ENCODE assay signal across 7 mouse cellular contexts in genomic region chr4:119019013-119019781, GRCm38 (mm10). TPM values are rescaled to one million over a fixed set of nuclear protein-coding genes. Genes with fewer than 3 reads are reported as not detected.
DNase-seq lines count a peak whose midpoint lies in the region; ATAC-seq and TF ChIP-seq lines count a peak whose summit lies in the region.

No protein-coding gene starts in this region.

- peaks cover 10 to 12% of the 10 kb centered on the region in 2 experiments; a peak in 3 of 4 replicates for H3K4me1 ChIP-seq in ES-E14 (ENCODE audit: control insufficient read depth in 2 of 2, insufficient read depth in 2 of 2, low read length in 2 of 2, poor library complexity in 1 of 2)

- H3K27ac ChIP-seq in ES-E14 (ENCODE audit: insufficient read depth, low read depth, low read length, poor library complexity, severe bottlenecking): no peak overlapping the region

- in situ Hi-C loops in ES-E14 (cut with MboI; ENCODE audit: low sequenced_read_pairs in 2 of 2, unreplicated experiment in 2 of 2): loop anchor here in 1 of 2 experiments (25.0 kb wide), 1 partner anchor 93 kb away; the partner anchor contains the start of gene Slc2a1

- H3K9ac ChIP-seq in ES-E14 (ENCODE audit: insufficient read depth, low read depth, low read length, poor library complexity, severe bottlenecking): no peak overlapping the region

- ATAC-seq in hematopoietic stem cell, adult 5-6 weeks (replicated peaks in 1 of 2; ENCODE audit: insufficient read depth in 1 of 2, low FRiP score in 2 of 2, low TSS enrichment in 1 of 2, low read depth in 1 of 2, poor library complexity in 2 of 2, severe bottlenecking in 2 of 2): peak; percentile 34 to 39; a peak in 2 of 4 replicates

- no peaks in the 10 kb centered on the region for H3K36me3 ChIP-seq in ES-E14 (ENCODE audit: control insufficient read depth, insufficient read depth, low read length, poor library complexity, severe bottlenecking)

- H3K4me3 ChIP-seq in ES-E14 (ENCODE audit: insufficient read depth in 1 of 2, low read depth in 1 of 2, low read length in 2 of 2, poor library complexity in 1 of 2, severe bottlenecking in 1 of 2): 0 out of 4 replicates have a peak overlapping the region, but pooled peaks of 1 of the 2 experiments have one; percentile 25

- H3K9me3 ChIP-seq in ES-E14 (ENCODE audit: control insufficient read depth, insufficient read depth, low read depth, low read length): no peaks in the 10 kb centered on the region

- DNase-seq in ES-E14 (ENCODE audit: low read depth, low spot score) (no peak), R1 (ENCODE audit: low read depth, low spot score) (peak; percentile 58), adipocyte (ENCODE audit: low spot score) (no peak)
- peak; percentile 59 for DNase-seq in mesoderm, embryonic 11.5 days (ENCODE audit: low read depth, low spot score)
- no peak for DNase-seq in layer of hippocampus, adult 9-11 months
- no peak for DNase-seq in ovary, adult 18-20 months (ENCODE audit: low spot score)

TF ChIP-seq in ES-E14, 5 proteins besides CTCF, POLR2A, EP300 and RAD21:
- TF ChIP-seq ZC3H11A (IDR thresholded peaks at IDR 0.05; ENCODE audit: borderline replicate concordance, low read depth, low read length) (no peak), HCFC1 (IDR thresholded peaks at IDR 0.05; ENCODE audit: borderline replicate concordance, insufficient read depth, low read length) (no peak), MAFK (IDR thresholded peaks at IDR 0.05; ENCODE audit: insufficient read depth, low read depth, low read length) (peak; percentile 97), ZNF384 (IDR thresholded peaks at IDR 0.05; ENCODE audit: low read depth, low read length) (no peak), CHD2 (IDR thresholded peaks at IDR 0.05; ENCODE audit: low read depth, low read length) (no peak)

RNA-seq across cellular contexts. Expression of gene Lao1, which starts 57.8 kb away (rescaled TPM):
- not detected in 2 replicates for total RNA-seq in ES-E14 (2012; rRNA removed)
- total RNA-seq in hematopoietic stem cell, adult 5-6 weeks (2017): not detected in 2 replicates

Comparison
In these comparisons a context has a peak if more than half of its experiments do, and no peak if none do; other contexts are left out.
1. DNase-seq: peak in R1 (single experiment) and mesoderm, embryonic 11.5 days (single experiment); none in ES-E14 (single experiment), adipocyte (single experiment), layer of hippocampus, adult 9-11 months (single experiment) and ovary, adult 18-20 months (single experiment).